Mouse (Mus musculus) embryonic facial prominence, embryonic 11.5 days (tissue): ENCODE data around the gene Tlx2. TPM values are rescaled to one million over a fixed set of nuclear protein-coding genes. Genes with fewer than 3 reads are reported as not detected.

Source experiments
- ATAC-seq: fragments of 200-750 bp; cut with Nextera tagmentation; replicated peaks from 2 replicates; pipeline ENCODE4 v1.8.0; 2017; ENCODE audit warnings: low read depth; ENCODE audit not compliant: insufficient number of reproducible peaks, low FRiP score, low TSS enrichment
- DNase-seq: peaks from one replicate; pipeline ENCODE4 v3.0.0-alpha.2; 2015; ENCODE audit warnings: low spot score
- H3K27ac ChIP-seq: fragments of 300-500 bp; sonication (generic); replicated peaks from 2 replicates; pipeline ENCODE4 v1.5.1; 2014; ENCODE audit warnings: mild to moderate bottlenecking, low read depth, low read length, control low read depth
- H3K27me3 ChIP-seq: fragments of 300-500 bp; sonication (generic); 2 replicates; pipeline ENCODE4 v1.6.1; 2014; ENCODE audit warnings: mild to moderate bottlenecking, low read length, moderate library complexity, mixed read lengths; ENCODE audit not compliant: control insufficient read depth, insufficient read depth
- H3K36me3 ChIP-seq: fragments of 300-500 bp; sonication (generic); replicated peaks from 2 replicates; pipeline ENCODE4 v1.6.1; 2014; ENCODE audit warnings: low read depth, mild to moderate bottlenecking, low read length, moderate library complexity, mixed read lengths; ENCODE audit not compliant: control insufficient read depth, insufficient read depth
- H3K4me1 ChIP-seq: fragments of 300-500 bp; sonication (generic); 2 replicates; pipeline ENCODE4 v1.6.1; 2014; ENCODE audit warnings: low read length, mixed read lengths; ENCODE audit not compliant: control insufficient read depth, insufficient read depth
- H3K4me2 ChIP-seq: fragments of 300-500 bp; sonication (generic); 2 replicates; pipeline ENCODE4 v1.6.1; 2014; ENCODE audit warnings: low read depth, mild to moderate bottlenecking, control low read depth, low read length, moderate library complexity
- H3K4me3 ChIP-seq: fragments of 300-500 bp; sonication (generic); 2 replicates; pipeline ENCODE4 v1.5.1; 2014; ENCODE audit warnings: low read depth, low read length, control low read depth
- H3K9ac ChIP-seq: fragments of 300-500 bp; sonication (generic); replicated peaks from 2 replicates; pipeline ENCODE4 v1.6.1; 2014; ENCODE audit warnings: mild to moderate bottlenecking, control low read depth, low read length
- H3K9me3 ChIP-seq: fragments of 300-500 bp; sonication (generic); replicated peaks from 2 replicates; pipeline ENCODE4 v1.6.1; 2016; ENCODE audit warnings: mild to moderate bottlenecking, low read length, inconsistent platforms, mixed read lengths; ENCODE audit not compliant: control insufficient read depth
- WGBS: fragments of 180-500 bp; shearing (Covaris S2); extraction: QIAGEN DNeasy Blood & Tissue Kit; methylation state at CpG from one replicate; pipeline ENCODE4 v1.1.7; 2014; 5-methylcytosine and 5-hydroxymethylcytosine counted together
- polyA plus RNA-seq: library from polyadenylated mRNA; unstranded; fragments of >200 nt; fragmentation: Nextera tagmentation; extraction: Ambion mirVana; gene quantifications from 2 replicates; pipeline ENCODE4 v1.2.1, GENCODE M21; 2014

Tlx2 gene
- polyA plus RNA-seq, 1 experiment from 2014 or later, result 7.9 TPM

DNA sequence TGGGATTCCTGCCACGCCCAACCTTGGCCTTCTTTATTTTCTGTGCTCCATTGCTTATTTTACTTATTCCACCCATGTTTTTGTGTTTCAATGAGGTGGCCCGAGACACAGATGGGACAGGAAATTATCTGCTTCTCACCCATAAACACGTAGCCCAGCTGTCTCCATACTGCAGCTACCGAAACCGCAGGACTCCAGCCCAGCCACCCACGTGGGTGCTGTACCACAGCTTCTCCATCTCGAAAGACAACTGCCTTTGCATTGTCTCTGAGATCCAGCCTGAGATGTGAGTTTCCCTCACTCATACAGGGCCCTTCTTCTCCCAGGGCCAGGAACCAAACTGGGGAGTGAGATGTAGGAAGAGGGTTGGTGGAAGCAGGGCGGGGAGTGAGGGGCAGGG, 4.1 kb downstream of the Tlx2 start:
- H3K27ac ChIP-seq, result no peak overlapping the region
- 35% methylated on average over 8 of the region's 8 CpGs for WGBS
- ATAC-seq, result no peak

DNA sequence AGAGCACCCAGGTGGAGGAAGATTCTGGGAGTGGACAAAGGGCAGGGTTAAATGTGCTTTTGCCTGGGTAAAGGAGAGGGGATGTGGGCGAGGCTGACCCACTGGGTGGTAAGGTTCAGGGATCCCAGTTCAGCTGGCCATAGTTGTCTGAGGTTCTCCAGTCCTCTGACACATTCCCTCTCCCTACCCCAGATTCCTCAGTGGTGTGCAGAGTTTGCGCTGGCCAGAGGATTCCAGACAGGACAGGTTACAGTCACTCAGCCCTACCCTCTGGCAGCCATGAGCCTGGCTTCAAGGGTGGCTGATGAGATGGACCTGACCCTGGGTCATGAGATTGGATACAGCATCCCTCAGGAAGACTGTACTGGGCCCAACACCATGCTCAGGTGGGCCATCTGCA, 11.4 kb downstream of the Tlx2 start:
- Histone ChIP-seq H3K4me3 (no peak overlapping the region), H3K4me1 (no peaks in the 10 kb centered on the region; the same call in 1 of the 2 replicates), H3K36me3 (peaks cover 5% of the 10 kb centered on the region; the same call in 1 of the 2 replicates), H3K9ac (no peak overlapping the region), H3K27ac (no peak overlapping the region), H3K27me3 (peaks cover 15% of the 10 kb centered on the region), H3K9me3 (no peaks in the 10 kb centered on the region), H3K4me2 (no peak overlapping the region)
- ATAC-seq (no peak), DNase-seq (no peak)
- 75% methylated on average over 2 of the region's 2 CpGs for WGBS

More for the DNA sequence above, 4.1 kb downstream of the Tlx2 start:
- Histone ChIP-seq H3K4me1 (peaks cover 2% of the 10 kb centered on the region), H3K4me2 (no peak overlapping the region), H3K4me3 (no peak overlapping the region), H3K36me3 (no peaks in the 10 kb centered on the region), H3K27me3 (peaks cover 80% of the 10 kb centered on the region), H3K9me3 (no peaks in the 10 kb centered on the region), H3K9ac (no peak overlapping the region)
- no peak for DNase-seq

DNA sequence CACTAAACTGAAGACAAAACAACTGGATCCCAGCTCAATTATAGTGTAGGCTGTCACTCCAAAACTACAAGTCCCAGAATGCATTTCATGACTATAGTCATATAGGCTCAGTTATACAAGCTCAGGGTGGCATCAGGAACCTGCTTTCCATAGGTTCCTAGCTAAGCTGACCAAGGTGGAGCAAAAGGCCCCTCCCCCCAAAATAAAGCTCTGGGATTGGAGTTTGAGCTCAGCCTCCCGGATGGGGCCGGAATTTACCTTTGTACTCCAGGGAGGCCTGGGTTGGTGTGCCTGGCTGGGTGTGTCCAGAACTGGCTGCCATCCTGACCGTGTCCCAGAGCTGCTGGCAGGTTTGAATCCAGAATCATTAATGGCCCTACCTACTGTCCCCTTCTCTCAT, 12.3 kb downstream of the Tlx2 start, which contains the start of gene Dqx1:
Dqx1 (plus strand) TSS at position 55 of the 400 bp plus-strand sequence.
- Histone ChIP-seq H3K9me3 (no peaks in the 10 kb centered on the region), H3K4me3 (no peak within 1 kb of the TSS), H3K4me1 (no peaks in the 10 kb centered on the region; the same call in 1 of the 2 replicates), H3K27me3 (peaks cover 8% of the 10 kb centered on the region; the same call in 1 of the 2 replicates), H3K9ac (no peak within 1 kb of the TSS), H3K27ac (no peak within 1 kb of the TSS), H3K4me2 (no peak within 1 kb of the TSS), H3K36me3 (peaks cover 5% of the 10 kb centered on the region; the same call in 1 of the 2 replicates)
- no peak for ATAC-seq
- 54% methylated on average over 3 of the region's 3 CpGs for WGBS
- DNase-seq, result peak; percentile 27

DNA sequence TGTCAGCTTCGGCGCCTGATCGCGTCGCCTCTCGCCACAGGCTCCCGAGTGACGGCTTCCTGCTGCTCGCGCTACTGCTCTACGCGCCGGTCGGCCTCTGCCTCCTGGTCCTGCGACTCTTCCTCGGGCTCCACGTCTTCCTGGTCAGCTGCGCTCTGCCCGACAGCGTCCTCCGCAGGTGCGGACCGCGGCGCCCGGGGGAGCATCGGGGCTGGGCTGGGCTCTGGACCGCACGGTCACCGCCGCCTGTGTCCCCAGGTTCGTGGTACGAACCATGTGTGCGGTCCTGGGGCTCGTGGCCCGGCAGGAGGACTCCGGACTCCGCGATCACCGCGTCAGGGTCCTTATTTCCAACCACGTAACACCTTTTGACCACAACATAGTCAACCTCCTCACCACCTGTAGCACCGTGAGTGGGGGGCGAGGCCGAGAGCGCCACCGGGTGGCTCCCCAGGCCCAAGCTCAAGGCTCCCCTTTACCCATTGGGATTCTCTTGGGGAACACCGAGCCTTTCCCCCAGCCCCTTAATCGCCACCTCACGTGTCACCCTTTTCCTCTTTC, 15.1 kb downstream of the Tlx2 start, which contains the start of gene Htra2:
Htra2 (minus strand) TSS at position 403 of the 561 bp plus-strand sequence.
- peak; percentile 40 for DNase-seq
- H3K4me2 ChIP-seq, result peak within 1 kb of the TSS; percentile 87
- peaks cover 10% of the 10 kb centered on the region for H3K36me3 ChIP-seq
- ATAC-seq, result peak; percentile 35; the same call in 1 of the 2 replicates
- under 1% methylated on average over 50 of the region's 50 CpGs for WGBS
- peak within 1 kb of the TSS; percentile 86 for H3K4me3 ChIP-seq
- peak within 1 kb of the TSS; percentile 74 for H3K27ac ChIP-seq
- H3K9me3 ChIP-seq, result no peaks in the 10 kb centered on the region
- no peaks in the 10 kb centered on the region for H3K27me3 ChIP-seq
- no peaks in the 10 kb centered on the region; the same call in 1 of the 2 replicates for H3K4me1 ChIP-seq
- peak within 1 kb of the TSS; percentile 83 for H3K9ac ChIP-seq

DNA sequence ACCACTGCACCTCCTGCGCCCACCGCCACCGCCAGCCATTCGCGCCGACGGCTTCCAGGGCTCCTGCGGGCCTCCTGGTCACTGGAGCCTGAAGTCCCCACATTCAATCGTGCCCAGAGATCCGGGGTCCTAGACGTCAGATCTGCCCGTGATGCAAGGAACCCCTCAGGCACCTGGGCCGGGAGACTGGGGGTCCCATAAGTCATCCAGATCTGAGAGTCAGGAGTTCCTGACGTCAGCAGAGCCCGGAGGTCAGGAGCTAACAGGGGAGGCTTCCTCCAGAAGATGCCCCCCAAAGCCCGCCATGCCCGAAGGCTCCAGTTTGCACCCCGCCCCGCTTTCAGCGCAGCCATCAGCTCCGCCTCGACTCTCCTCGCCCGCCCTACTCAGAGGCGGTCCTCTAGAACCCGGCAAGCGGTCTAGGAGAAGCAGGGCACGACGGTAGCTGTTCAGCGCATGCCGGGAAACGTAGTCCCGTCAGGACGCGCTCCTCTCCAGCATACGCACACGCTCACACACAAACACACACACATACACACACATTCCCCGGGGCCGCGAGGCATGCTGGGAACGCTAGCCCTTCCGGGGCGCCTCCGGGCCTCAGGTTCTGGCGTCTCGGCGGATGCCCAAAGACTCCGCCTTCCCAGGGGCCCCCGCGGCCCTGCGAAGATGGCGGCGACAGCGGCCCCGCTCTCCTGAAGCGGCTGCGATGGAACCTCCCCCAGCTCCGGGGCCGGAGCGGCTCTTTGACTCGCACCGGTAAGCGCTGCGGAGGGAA, 15.8 kb downstream of the Tlx2 start, which contains the start of gene Aup1:
Aup1 (plus strand) TSS at position 448 of the 778 bp plus-strand sequence.
- peak within 1 kb of the TSS; percentile 74 for H3K27ac ChIP-seq
- peak within 1 kb of the TSS; percentile 87 for H3K4me2 ChIP-seq
- peak within 1 kb of the TSS; percentile 83 for H3K9ac ChIP-seq
- no peaks in the 10 kb centered on the region; the same call in 1 of the 2 replicates for H3K4me1 ChIP-seq
- whole genome bisulfite sequencing, result 0% methylated on average over 62 of the region's 64 CpGs
- peaks cover 10% of the 10 kb centered on the region for H3K36me3 ChIP-seq
- H3K27me3 ChIP-seq, result no peaks in the 10 kb centered on the region
- H3K9me3 ChIP-seq, result no peaks in the 10 kb centered on the region
- DNase-seq (peak; percentile 97), ATAC-seq (peak; percentile 94)
- peak within 1 kb of the TSS; percentile 86 for H3K4me3 ChIP-seq

DNA sequence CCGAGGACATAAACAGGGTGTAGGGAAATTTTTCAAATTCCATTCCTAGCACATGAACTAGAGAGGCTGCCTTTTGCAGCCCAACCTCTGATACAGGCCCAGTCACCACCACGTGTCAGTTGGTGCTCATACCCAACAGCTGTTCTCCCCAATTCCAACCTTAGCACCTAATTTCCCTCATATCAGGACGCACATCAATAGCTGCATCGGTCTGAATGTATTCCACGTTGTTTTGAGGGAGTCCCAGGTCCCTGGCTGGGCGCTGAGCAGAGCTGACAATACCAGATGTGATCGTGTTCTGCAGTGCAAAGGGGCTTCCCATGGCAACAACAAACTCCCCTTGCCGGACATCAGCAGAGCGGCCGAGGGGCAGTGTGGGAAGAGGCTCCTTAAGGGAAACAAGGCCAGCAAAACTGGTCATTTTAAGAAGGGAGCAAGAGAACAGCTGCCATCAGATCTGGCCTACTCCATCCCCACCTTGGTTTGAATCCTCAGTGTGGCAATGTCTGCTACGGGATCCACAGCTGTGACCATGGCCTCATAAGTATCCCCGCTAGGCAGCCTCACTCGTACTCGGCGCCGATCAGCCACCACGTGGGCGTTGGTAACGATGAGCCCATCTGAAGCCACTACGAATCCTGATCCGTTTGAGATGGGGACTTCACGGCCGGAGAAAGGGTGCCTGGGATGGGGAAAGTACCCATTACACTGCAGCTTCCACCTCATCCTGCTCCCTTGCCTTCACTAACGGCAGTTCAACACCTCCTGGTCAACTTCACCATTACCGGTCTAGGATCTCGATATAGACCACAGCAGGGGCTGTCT, 16.7 kb downstream of the Tlx2 start:
- Histone ChIP-seq H3K4me3 (peak overlapping the region; percentile 86), H3K9me3 (no peaks in the 10 kb centered on the region), H3K36me3 (peaks cover 10% of the 10 kb centered on the region), H3K9ac (peak overlapping the region; percentile 83), H3K4me1 (no peaks in the 10 kb centered on the region; the same call in 1 of the 2 replicates), H3K27ac (peak overlapping the region; percentile 5), H3K4me2 (peak overlapping the region; percentile 87), H3K27me3 (no peaks in the 10 kb centered on the region)
- DNase-seq (peak; percentile 47), ATAC-seq (peak; percentile 2; the same call in 1 of the 2 replicates)
- 2% methylated on average over 26 of the region's 26 CpGs for WGBS

DNA sequence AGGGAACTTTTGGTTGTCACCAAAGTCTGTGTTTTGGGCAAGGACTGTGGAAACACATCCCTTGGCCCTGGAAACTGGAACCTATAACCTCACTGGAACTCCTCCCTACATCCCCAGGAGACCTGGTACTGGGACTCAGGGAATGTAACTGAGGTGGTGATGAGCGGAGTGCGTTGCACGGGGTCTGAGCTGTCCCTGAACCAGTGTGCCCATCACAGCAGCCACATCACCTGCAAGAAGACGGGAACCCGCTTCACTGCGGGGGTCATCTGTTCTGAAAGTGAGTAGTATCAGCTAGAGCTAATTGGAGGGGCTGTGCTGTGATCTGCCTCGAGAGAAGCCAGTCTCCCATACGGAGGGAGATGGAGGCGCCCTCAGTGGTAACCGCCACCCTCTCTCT, 20.7 kb downstream of the Tlx2 start:
- Histone ChIP-seq H3K27me3 (no peaks in the 10 kb centered on the region), H3K9ac (no peak overlapping the region), H3K4me3 (no peak overlapping the region), H3K9me3 (no peaks in the 10 kb centered on the region), H3K4me2 (no peak overlapping the region), H3K4me1 (no peaks in the 10 kb centered on the region), H3K27ac (no peak overlapping the region), H3K36me3 (peaks cover 5% of the 10 kb centered on the region)
- ATAC-seq (no peak), DNase-seq (no peak)
- WGBS, result 76% methylated on average over 10 of the region's 10 CpGs
